Mouse (Mus musculus): ENCODE results near the gene Hbq1a.
A peak's percentile ranks its signal among the peaks of the same experiment; 100 is the strongest.

Gene Hbq1a

GRCm38 (mm10) chr11:32331075-32331474 is 31.2 kb downstream of the Hbq1a start:
- DNase-seq (ENCODE audit: low spot score), result no peak

GRCm38 (mm10) chr11:32331861-32332260 is 32.0 kb downstream of the Hbq1a start:
- DNase-seq (ENCODE audit: low spot score), result no peak

DNA sequence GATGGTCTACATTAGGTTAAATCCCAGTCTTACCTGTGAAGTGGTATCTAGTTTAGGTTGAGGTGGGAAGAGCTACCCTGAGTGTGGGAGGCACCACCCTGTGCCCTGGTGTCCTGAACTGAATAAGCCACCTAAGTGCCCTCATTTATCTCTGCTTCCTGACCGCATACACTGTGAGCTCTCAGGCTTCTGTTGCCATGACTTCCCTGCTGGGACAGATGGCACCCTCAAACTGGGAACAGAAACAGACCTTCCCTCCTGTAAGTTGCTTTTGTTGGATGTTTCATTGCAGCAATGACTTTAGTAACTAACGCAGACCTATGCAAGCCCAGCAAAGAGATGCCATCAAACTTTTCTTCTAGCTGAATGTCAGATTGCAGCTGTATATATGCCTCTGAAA is 33.4 kb downstream of the Hbq1a start:
- no peak for DNase-seq (ENCODE audit: low spot score)

DNA sequence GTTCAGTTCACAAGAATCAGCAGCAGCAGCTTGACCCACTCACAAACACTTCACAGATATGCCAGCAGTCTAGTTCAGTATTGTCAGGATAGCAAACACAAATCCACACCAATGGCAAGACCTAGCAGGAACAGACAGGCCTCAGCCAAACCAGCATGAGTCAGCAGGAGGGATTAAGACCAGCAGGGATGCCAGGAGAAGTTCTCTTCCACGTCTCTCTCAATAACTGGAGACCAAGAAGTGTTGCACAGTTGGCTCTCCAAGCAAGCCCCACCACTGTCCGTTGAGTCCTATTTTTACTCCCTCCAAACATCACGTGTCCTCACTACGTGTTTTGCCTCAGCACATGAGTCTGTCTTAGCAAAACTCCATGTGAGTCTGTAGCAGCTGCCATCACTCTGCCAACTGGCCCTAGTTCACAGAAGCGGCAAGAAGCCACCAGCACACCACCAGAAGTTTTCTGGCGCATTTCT is 36.6 kb downstream of the Hbq1a start:
- no peak for DNase-seq (ENCODE audit: low spot score)

DNA sequence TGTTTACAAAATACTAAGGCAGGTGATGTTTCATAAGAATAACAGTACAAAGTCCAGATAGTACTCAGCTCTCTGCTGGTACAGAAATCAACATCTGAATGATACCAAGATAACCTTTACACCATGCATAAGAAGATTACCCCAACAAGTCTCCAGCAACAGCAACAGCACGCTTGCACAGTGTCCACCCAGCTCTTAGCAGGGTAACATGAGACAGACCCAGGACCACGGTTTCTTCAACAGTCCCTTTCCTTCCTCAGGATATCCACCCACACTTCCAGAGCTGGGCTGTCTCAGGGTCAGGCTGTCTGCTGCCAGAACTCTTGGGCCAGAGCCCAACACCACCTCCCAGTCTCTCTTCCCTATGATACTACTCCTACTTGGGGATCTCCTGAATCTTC is 39.3 kb downstream of the Hbq1a start:
- DNase-seq (ENCODE audit: low spot score), result no peak

DNA sequence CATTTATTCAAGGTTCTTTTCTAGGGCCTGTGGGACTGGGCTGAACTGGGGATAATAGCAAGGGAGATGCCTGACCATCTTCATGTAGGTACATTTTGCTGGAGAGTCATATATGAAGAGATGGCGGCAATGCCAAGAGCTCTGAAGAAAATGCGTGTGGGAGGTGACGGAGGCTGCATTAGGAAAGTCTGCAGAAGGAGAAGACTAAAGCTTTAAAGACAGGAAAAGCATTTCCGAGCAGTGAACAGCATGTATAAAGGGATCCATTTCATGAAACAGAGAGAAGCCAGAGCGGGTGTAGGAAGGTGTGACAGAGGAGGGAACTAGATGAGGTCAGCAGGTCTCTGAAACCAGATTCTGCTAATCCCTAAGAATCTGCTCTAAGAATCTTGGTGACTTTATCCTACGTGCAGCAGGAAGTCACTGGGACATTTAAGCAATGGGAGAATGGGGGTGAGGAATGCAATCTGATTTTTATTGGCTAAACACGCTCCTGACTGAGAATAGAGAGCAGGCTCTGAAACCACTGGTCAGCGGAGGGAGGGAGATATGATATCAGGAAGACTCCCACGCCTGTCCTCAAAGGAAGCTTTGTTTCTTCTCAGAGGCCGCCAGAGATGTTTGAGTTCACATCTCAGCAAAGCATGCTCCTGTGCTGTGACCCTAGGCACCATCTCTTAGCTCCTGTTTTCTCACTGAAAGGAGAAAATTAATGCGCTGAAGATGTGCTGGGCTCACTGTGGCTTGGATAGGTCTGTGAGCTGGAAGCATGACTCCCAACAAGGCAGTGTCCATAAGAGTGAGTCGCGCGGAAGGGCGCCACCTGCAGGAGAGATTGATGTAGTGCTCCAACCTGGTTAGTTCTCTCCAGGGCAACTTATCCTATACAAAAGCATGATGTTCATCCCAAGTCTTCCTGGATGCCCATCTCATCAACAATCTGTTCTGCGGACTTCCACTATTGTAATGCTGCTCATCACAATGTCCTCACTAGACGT is 40.9 kb downstream of the Hbq1a start:
- DNase-seq (ENCODE audit: low spot score), result peak; percentile 77

- peak; percentile 75 for DNase-seq (ENCODE audit: low spot score)
Observed at GRCm38 (mm10) chr11:32342770-32343191, 42.9 kb downstream of the Hbq1a start.

DNA sequence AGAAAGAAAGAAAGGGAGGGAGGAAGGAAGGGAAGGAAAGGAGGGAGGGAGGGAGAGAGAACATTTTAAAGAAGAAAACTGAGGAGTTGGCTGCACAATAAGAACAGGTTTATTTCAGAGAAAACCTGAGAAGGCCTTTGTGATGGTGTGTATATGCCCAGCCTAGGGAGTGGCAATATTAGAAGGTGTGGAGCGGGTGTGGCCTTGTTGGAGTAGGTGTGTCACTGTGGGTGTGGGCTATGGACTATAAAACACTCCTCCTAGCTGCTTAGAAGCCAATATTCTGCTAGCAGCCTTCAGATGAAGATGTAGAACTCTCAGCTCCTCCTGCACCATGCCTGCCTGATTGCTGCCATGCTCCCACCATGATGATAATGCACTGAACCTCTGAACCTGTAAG is 43.5 kb downstream of the Hbq1a start:
- DNase-seq (ENCODE audit: low spot score), result no peak

DNA sequence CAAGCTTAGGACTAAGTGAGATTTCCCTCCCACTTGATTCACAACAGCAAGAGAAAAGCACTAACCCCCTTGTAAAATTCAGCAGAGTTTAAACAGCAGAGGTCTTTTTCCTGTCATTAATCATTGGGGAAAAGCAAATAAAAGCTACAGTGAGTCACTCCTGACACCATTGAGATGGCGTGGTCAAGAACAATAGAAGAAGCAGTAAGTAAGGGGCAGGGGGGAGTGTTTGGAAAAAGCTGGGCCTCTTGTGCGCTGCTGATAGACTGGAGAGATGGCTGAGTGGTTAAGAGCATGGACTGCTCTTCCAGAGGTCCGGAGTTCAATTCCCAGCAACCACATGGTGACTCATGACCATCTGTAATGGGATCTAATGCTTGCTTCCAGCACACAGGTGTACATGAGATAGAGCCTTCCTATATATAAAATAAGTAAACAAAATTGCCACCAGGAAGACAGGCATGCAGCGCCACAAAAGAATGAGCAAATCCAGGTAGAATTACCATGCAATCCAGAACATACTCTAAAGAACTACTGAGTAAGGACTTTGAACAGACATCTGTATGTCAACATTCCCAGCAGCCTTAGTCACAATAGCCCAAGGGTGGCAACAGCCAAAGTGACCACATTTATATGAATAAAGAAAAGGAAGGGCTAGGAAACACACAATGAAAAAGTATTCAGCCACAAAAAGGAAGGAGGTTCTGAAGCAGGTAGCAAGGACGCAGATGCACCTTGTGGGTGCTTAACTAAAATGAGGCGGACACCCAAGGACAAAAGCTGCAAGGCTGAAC is 45.8 kb downstream of the Hbq1a start:
- no peak for DNase-seq (ENCODE audit: low spot score)

DNA sequence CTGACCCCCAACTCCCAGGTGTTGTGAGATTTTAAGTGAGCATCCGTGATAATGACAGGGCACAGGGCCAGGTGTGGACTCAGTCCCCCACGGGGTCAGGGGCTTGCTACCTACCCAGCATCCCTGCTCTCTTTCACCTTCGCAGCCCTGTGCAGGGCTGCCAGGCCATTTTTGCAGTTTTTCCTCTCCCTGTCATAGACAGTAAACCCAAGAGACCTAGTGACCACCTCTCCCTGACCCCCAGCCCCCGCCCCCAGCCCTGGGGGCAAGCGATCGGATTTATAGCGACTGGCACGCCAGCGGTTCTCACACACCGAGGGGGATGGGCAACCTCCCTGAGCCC is 47.4 kb downstream of the Hbq1a start:
- no peak for DNase-seq (ENCODE audit: low spot score)

DNA sequence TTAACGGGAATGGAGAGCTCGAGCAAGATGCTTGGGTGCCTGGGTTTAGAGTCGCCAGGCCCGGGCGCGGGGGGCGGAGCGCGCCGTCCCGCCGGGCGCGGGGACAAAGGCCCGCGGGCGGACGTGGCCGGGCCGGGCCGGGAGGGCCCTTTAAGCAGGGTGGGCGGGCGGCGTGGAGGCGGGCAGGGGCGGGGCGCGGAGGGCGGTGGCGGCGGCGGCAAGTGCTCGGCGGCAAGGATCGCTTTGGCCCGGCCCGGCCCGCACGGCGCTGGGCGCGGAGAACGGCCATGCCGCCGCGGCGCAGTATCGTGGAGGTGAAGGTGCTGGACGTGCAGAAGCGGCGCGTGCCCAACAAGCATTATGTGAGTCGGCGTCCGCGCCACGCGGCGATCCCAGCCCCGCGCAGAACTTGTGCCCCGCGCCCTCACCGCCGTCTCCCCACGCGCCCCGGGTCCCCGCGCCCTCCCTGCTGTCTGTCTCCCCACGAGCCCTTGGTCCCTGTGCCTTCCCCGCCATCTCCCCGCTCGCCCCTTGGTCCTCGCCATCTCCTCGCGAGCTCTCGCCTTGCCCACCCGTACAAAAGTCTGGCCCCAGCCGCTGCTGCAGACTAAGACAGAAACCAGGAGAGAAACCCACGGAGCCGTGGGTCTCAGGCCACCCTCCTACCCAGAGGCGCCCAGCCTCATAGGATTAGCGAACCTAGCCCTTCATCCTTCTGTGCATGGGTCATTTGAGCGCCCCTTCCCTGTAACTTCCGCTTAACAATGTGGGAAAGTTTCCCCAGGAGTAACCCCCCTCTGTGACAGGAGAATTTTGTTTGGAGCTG is 48.0 kb downstream of the Hbq1a start, which contains the start of gene Sh3pxd2b:
Gene Sh3pxd2b (plus strand): TSS at position 214 of the 826 bp plus-strand sequence.
- peak; percentile 86 for DNase-seq (ENCODE audit: low spot score)

GRCm38 (mm10) chr11:32348433-32349283 is 48.8 kb downstream of the Hbq1a start:
- DNase-seq (ENCODE audit: low spot score), result no peak

GRCm38 (mm10) chr11:32349284-32349953 is 49.5 kb downstream of the Hbq1a start:
- no peak for DNase-seq (ENCODE audit: low spot score)

Measured in testis, postnatal 10 days (tissue).